Mouse (Mus musculus) cerebellum, adult 18-20 months (tissue): ENCODE results near the gene Kif19a.

ENCODE experiments used
- DNase-seq, 2 experiments: peaks; one replicate each; pipeline ENCODE4 v3.0.0; 2021

Gene Kif19a

GRCm38 (mm10) chr11:114785892-114786291 lies 20.7 kb downstream of the Kif19a start:
- DNase-seq, result no peak

GRCm38 (mm10) chr11:114786326-114786725 lies 21.1 kb downstream of the Kif19a start:
- peak; percentile 19 to 36 for DNase-seq

- no peak for DNase-seq
Observed at GRCm38 (mm10) chr11:114787611-114788010, 22.4 kb downstream of the Kif19a start.

GRCm38 (mm10) chr11:114789061-114789714 lies 24.0 kb downstream of the Kif19a start:
- peak; percentile 88 to 93 for DNase-seq

GRCm38 (mm10) chr11:114789716-114790115 lies 24.5 kb downstream of the Kif19a start:
- no peak for DNase-seq

GRCm38 (mm10) chr11:114790171-114790570 lies 25.0 kb downstream of the Kif19a start:
- peak in 1 of 2 experiments; percentile 30 for DNase-seq

GRCm38 (mm10) chr11:114790841-114791240 lies 25.7 kb downstream of the Kif19a start:
- no peak for DNase-seq

GRCm38 (mm10) chr11:114791351-114791889 lies 26.2 kb downstream of the Kif19a start:
- DNase-seq, result peak in 1 of 2 experiments; percentile 66

GRCm38 (mm10) chr11:114791891-114792411 lies 26.8 kb downstream of the Kif19a start:
- DNase-seq, result peak; percentile 74 to 79

- DNase-seq, result no peak
Observed at GRCm38 (mm10) chr11:114792931-114793494, 27.8 kb downstream of the Kif19a start.

GRCm38 (mm10) chr11:114793868-114794545 lies 28.8 kb downstream of the Kif19a start:
- peak; percentile 53 to 56 for DNase-seq

GRCm38 (mm10) chr11:114794691-114795090 lies 29.5 kb downstream of the Kif19a start:
- DNase-seq, result no peak

- DNase-seq, result peak; percentile 92
Observed at GRCm38 (mm10) chr11:114795231-114795746, 30.1 kb downstream of the Kif19a start.

GRCm38 (mm10) chr11:114795848-114796322 lies 30.7 kb downstream of the Kif19a start, which contains the start of gene Btbd17:
TSS of gene Btbd17 (minus strand) at chr11:114795945.
- peak; percentile 52 to 54 for DNase-seq

GRCm38 (mm10) chr11:114797176-114797575 lies 32.0 kb downstream of the Kif19a start:
- no peak for DNase-seq

- peak in 1 of 2 experiments; percentile 11 for DNase-seq
Observed at GRCm38 (mm10) chr11:114797981-114798380, 32.8 kb downstream of the Kif19a start.

GRCm38 (mm10) chr11:114798624-114799023 lies 33.4 kb downstream of the Kif19a start, which contains the start of gene Gpr142:
TSS of gene Gpr142 (plus strand) at chr11:114798924.
- peak in 1 of 2 experiments; percentile 6 for DNase-seq

- peak in 1 of 2 experiments; percentile 20 for DNase-seq
Observed at GRCm38 (mm10) chr11:114801906-114802305, 36.7 kb downstream of the Kif19a start.

- DNase-seq, result peak in 1 of 2 experiments; percentile 49
Observed at GRCm38 (mm10) chr11:114802540-114803267, 37.5 kb downstream of the Kif19a start.

- DNase-seq, result no peak
Observed at GRCm38 (mm10) chr11:114803990-114804389, 38.8 kb downstream of the Kif19a start.

GRCm38 (mm10) chr11:114807025-114807424 lies 41.8 kb downstream of the Kif19a start:
- DNase-seq, result no peak
